Mouse (Mus musculus) stomach, embryonic 14.5 days (tissue): Measurements from ENCODE around the gene Arg1. TPM values are rescaled to one million over a fixed set of nuclear protein-coding genes. Genes with fewer than 3 reads are reported as not detected.
A peak's percentile ranks its signal among the peaks of the same experiment; 100 is the strongest.

Source experiments
- ATAC-seq: fragments of 200-750 bp; cut with Nextera tagmentation; 2 replicates; pipeline ENCODE4 v1.8.0; 2017; ENCODE audit warnings: low read depth, moderate TSS enrichment; ENCODE audit not compliant: insufficient number of reproducible peaks, insufficient read depth, low FRiP score
- H3K27ac ChIP-seq: fragments of 300-500 bp; sonication (generic); 2 replicates; pipeline ENCODE4 v1.5.1; 2014; ENCODE audit warnings: mild to moderate bottlenecking, low read length, moderate library complexity, mixed read lengths
- H3K27me3 ChIP-seq: fragments of 300-500 bp; sonication (generic); 2 replicates; pipeline ENCODE4 v1.6.1; 2014; ENCODE audit warnings: low read length, control low read depth, mixed read lengths; ENCODE audit not compliant: control insufficient read depth, insufficient read depth
- H3K36me3 ChIP-seq: fragments of 300-500 bp; sonication (generic); 2 replicates; pipeline ENCODE4 v1.6.1; 2014; ENCODE audit warnings: mild to moderate bottlenecking, control low read depth, low read length, moderate library complexity, mixed read lengths; ENCODE audit not compliant: control insufficient read depth, insufficient read depth
- H3K4me1 ChIP-seq: fragments of 300-500 bp; sonication (generic); 2 replicates; pipeline ENCODE4 v1.6.1; 2014; ENCODE audit warnings: low read length, control low read depth, mixed read lengths; ENCODE audit not compliant: control insufficient read depth, insufficient read depth
- H3K4me2 ChIP-seq: fragments of 300-500 bp; sonication (generic); replicated peaks from 2 replicates; pipeline ENCODE4 v1.6.1; 2014; ENCODE audit warnings: low read depth, low read length, control low read depth
- H3K4me3 ChIP-seq: fragments of 300-500 bp; sonication (generic); 2 replicates; pipeline ENCODE4 v1.5.1; 2014; ENCODE audit warnings: low read depth, low read length, control low read depth
- H3K9ac ChIP-seq: fragments of 300-500 bp; sonication (generic); replicated peaks from 2 replicates; pipeline ENCODE4 v1.6.1; 2014; ENCODE audit warnings: low read depth, mild to moderate bottlenecking, control low read depth, low read length, moderate library complexity, mixed read lengths
- H3K9me3 ChIP-seq: fragments of 300-500 bp; sonication (generic); 2 replicates; pipeline ENCODE4 v1.6.1; 2016; ENCODE audit warnings: low read depth, low read length, control low read depth; ENCODE audit not compliant: control insufficient read depth
- WGBS: fragments of 180-500 bp; shearing (Covaris S2); extraction: QIAGEN DNeasy Blood & Tissue Kit; methylation state at CpG from one replicate; pipeline ENCODE4 v1.1.7; 2014; 5-methylcytosine and 5-hydroxymethylcytosine counted together
- polyA plus RNA-seq: library from polyadenylated mRNA; unstranded; fragments of >200 nt; fragmentation: Nextera tagmentation; extraction: Ambion mirVana; gene quantifications from 2 replicates; pipeline ENCODE4 v1.2.1, GENCODE M21; 2014

Arg1 gene
- polyA plus RNA-seq, 1 experiment from 2014 or later: 14.4 TPM

GRCm38 (mm10) chr10:24959043-24959916 lies 32.0 kb upstream of the Arg1 start:
- Histone ChIP-seq H3K27me3 (no peaks in the 10 kb centered on the region; the same call in 1 of the 2 replicates), H3K9me3 (no peaks in the 10 kb centered on the region), H3K4me1 (no peaks in the 10 kb centered on the region), H3K27ac (no peak overlapping the region), H3K36me3 (no peaks in the 10 kb centered on the region), H3K4me3 (no peak overlapping the region), H3K4me2 (no peak overlapping the region), H3K9ac (no peak overlapping the region)
- WGBS: 23% methylated on average over 15 of the region's 15 CpGs
- ATAC-seq: peak; percentile 47; the same call in 1 of the 2 replicates

GRCm38 (mm10) chr10:24958280-24959042 lies 31.2 kb upstream of the Arg1 start:
- no peaks in the 10 kb centered on the region for H3K9me3 ChIP-seq
- H3K27ac ChIP-seq: no peak overlapping the region
- ATAC-seq: no peak
- no peaks in the 10 kb centered on the region; the same call in 1 of the 2 replicates for H3K27me3 ChIP-seq
- H3K4me1 ChIP-seq: no peaks in the 10 kb centered on the region
- H3K9ac ChIP-seq: no peak overlapping the region
- WGBS: 28% methylated on average over 15 of the region's 15 CpGs
- no peak overlapping the region for H3K4me3 ChIP-seq
- H3K4me2 ChIP-seq: peak overlapping the region; percentile 2; the same call in 1 of the 2 replicates
- H3K36me3 ChIP-seq: no peaks in the 10 kb centered on the region

GRCm38 (mm10) chr10:24953876-24954275 lies 26.6 kb upstream of the Arg1 start:
- no peak for ATAC-seq
- Histone ChIP-seq H3K9ac (no peak overlapping the region), H3K4me2 (no peak overlapping the region), H3K4me3 (no peak overlapping the region), H3K9me3 (no peaks in the 10 kb centered on the region), H3K27me3 (no peaks in the 10 kb centered on the region; the same call in 1 of the 2 replicates), H3K4me1 (no peaks in the 10 kb centered on the region), H3K27ac (no peak overlapping the region), H3K36me3 (no peaks in the 10 kb centered on the region)
- 67% methylated on average over 6 of the region's 6 CpGs for WGBS

- Histone ChIP-seq H3K27ac (no peak overlapping the region), H3K4me3 (no peak overlapping the region), H3K4me2 (no peak overlapping the region), H3K9me3 (no peaks in the 10 kb centered on the region), H3K27me3 (no peaks in the 10 kb centered on the region; the same call in 1 of the 2 replicates), H3K9ac (no peak overlapping the region), H3K4me1 (no peaks in the 10 kb centered on the region), H3K36me3 (no peaks in the 10 kb centered on the region)
- 74% methylated on average over 7 of the region's 7 CpGs for WGBS
- no peak for ATAC-seq
These were observed 25.3 kb upstream of the Arg1 start for GRCm38 (mm10) chr10:24952549-24952948.

- no peak overlapping the region for H3K4me2 ChIP-seq
- 80% methylated on average over 8 of the region's 8 CpGs for WGBS
- no peak for ATAC-seq
- no peak overlapping the region for H3K27ac ChIP-seq
- H3K9ac ChIP-seq: no peak overlapping the region
- H3K4me1 ChIP-seq: no peaks in the 10 kb centered on the region
- no peak overlapping the region for H3K4me3 ChIP-seq
- no peaks in the 10 kb centered on the region for H3K36me3 ChIP-seq
- H3K9me3 ChIP-seq: no peaks in the 10 kb centered on the region
- no peaks in the 10 kb centered on the region; the same call in 1 of the 2 replicates for H3K27me3 ChIP-seq
These were observed 24.3 kb upstream of the Arg1 start for GRCm38 (mm10) chr10:24951575-24951974.

- ATAC-seq: no peak
- WGBS: 67% methylated on average over 4 of the region's 4 CpGs
- no peaks in the 10 kb centered on the region for H3K4me1 ChIP-seq
- H3K4me2 ChIP-seq: no peak overlapping the region
- H3K4me3 ChIP-seq: no peak overlapping the region
- H3K27me3 ChIP-seq: no peaks in the 10 kb centered on the region; the same call in 1 of the 2 replicates
- H3K9me3 ChIP-seq: no peaks in the 10 kb centered on the region
- no peaks in the 10 kb centered on the region for H3K36me3 ChIP-seq
- no peak overlapping the region for H3K9ac ChIP-seq
- no peak overlapping the region for H3K27ac ChIP-seq
These were observed 22.9 kb upstream of the Arg1 start for GRCm38 (mm10) chr10:24950223-24950622.

- Histone ChIP-seq H3K9me3 (no peaks in the 10 kb centered on the region), H3K27ac (no peak overlapping the region), H3K9ac (no peak overlapping the region), H3K27me3 (no peaks in the 10 kb centered on the region), H3K4me2 (no peak overlapping the region), H3K4me3 (no peak overlapping the region), H3K4me1 (no peaks in the 10 kb centered on the region), H3K36me3 (no peaks in the 10 kb centered on the region)
- no peak for ATAC-seq
- WGBS: 36% methylated on average over 8 of the region's 8 CpGs
These were observed 21.0 kb upstream of the Arg1 start for GRCm38 (mm10) chr10:24948278-24948677.

GRCm38 (mm10) chr10:24947871-24948270 lies 20.6 kb upstream of the Arg1 start:
- Histone ChIP-seq H3K27me3 (no peaks in the 10 kb centered on the region), H3K36me3 (no peaks in the 10 kb centered on the region)

More at GRCm38 (mm10) chr10:24947871-24948270, 20.6 kb upstream of the Arg1 start:
- H3K9ac ChIP-seq: no peak overlapping the region
- no peak overlapping the region for H3K4me2 ChIP-seq
- WGBS: 63% methylated on average over 3 of the region's 3 CpGs
- H3K9me3 ChIP-seq: no peaks in the 10 kb centered on the region
- H3K27ac ChIP-seq: no peak overlapping the region
- no peaks in the 10 kb centered on the region for H3K4me1 ChIP-seq
- H3K4me3 ChIP-seq: no peak overlapping the region
- ATAC-seq: no peak
